Mouse (Mus musculus): Measurements from ENCODE around the gene Hivep3. TPM values are rescaled to one million over a fixed set of nuclear protein-coding genes. Genes with fewer than 3 reads are reported as not detected.

Hivep3 gene
- polyA plus RNA-seq, 1 experiment from 2014 or later = 8.6 TPM

GRCm38 (mm10) chr4:120018426-120018825 lies 284.8 kb downstream of the Hivep3 start:
- Histone ChIP-seq H3K27me3 (ENCODE audit: control insufficient read depth, insufficient read depth, low read length) (no peaks in the 10 kb centered on the region), H3K9ac (replicated peaks; ENCODE audit: low read depth, low read length) (no peak overlapping the region), H3K9me3 (ENCODE audit: control insufficient read depth, low read depth, low read length) (no peaks in the 10 kb centered on the region), H3K4me2 (replicated peaks; ENCODE audit: low read depth, low read length) (no peak overlapping the region), H3K4me1 (ENCODE audit: control insufficient read depth, insufficient read depth, low read length) (no peaks in the 10 kb centered on the region), H3K4me3 (ENCODE audit: low read depth, low read length) (no peak overlapping the region), H3K36me3 (ENCODE audit: control insufficient read depth, insufficient read depth, low read length) (no peaks in the 10 kb centered on the region), H3K27ac (ENCODE audit: low read length) (no peak overlapping the region)
- 79% methylated on average over 5 of the region's 5 CpGs for WGBS
- ATAC-seq (ENCODE audit: insufficient number of reproducible peaks, insufficient read depth, low FRiP score, low read depth) = no peak

GRCm38 (mm10) chr4:120022392-120022791 lies 288.8 kb downstream of the Hivep3 start:
- Histone ChIP-seq H3K36me3 (ENCODE audit: control insufficient read depth, insufficient read depth, low read length) (no peaks in the 10 kb centered on the region), H3K4me3 (ENCODE audit: low read depth, low read length) (no peak overlapping the region), H3K9ac (replicated peaks; ENCODE audit: low read depth, low read length) (no peak overlapping the region), H3K27ac (ENCODE audit: low read length) (no peak overlapping the region), H3K4me1 (ENCODE audit: control insufficient read depth, insufficient read depth, low read length) (no peaks in the 10 kb centered on the region), H3K9me3 (ENCODE audit: control insufficient read depth, low read depth, low read length) (no peaks in the 10 kb centered on the region), H3K4me2 (replicated peaks; ENCODE audit: low read depth, low read length) (no peak overlapping the region), H3K27me3 (ENCODE audit: control insufficient read depth, insufficient read depth, low read length) (no peaks in the 10 kb centered on the region)
- 57% methylated on average over 3 of the region's 3 CpGs for WGBS
- no peak for ATAC-seq (ENCODE audit: insufficient number of reproducible peaks, insufficient read depth, low FRiP score, low read depth)

GRCm38 (mm10) chr4:120023221-120023840 lies 289.7 kb downstream of the Hivep3 start:
- Histone ChIP-seq H3K9me3 (ENCODE audit: control insufficient read depth, low read depth, low read length) (no peaks in the 10 kb centered on the region), H3K4me3 (ENCODE audit: low read depth, low read length) (no peak overlapping the region), H3K4me1 (ENCODE audit: control insufficient read depth, insufficient read depth, low read length) (no peaks in the 10 kb centered on the region), H3K27ac (ENCODE audit: low read length) (no peak overlapping the region), H3K36me3 (ENCODE audit: control insufficient read depth, insufficient read depth, low read length) (no peaks in the 10 kb centered on the region), H3K4me2 (replicated peaks; ENCODE audit: low read depth, low read length) (no peak overlapping the region), H3K27me3 (ENCODE audit: control insufficient read depth, insufficient read depth, low read length) (no peaks in the 10 kb centered on the region), H3K9ac (replicated peaks; ENCODE audit: low read depth, low read length) (no peak overlapping the region)
- 84% methylated on average over 4 of the region's 4 CpGs for WGBS
- ATAC-seq (ENCODE audit: insufficient number of reproducible peaks, insufficient read depth, low FRiP score, low read depth) = no peak

GRCm38 (mm10) chr4:120024071-120024470 lies 290.5 kb downstream of the Hivep3 start:
- Histone ChIP-seq H3K4me3 (ENCODE audit: low read depth, low read length) (no peak overlapping the region), H3K36me3 (ENCODE audit: control insufficient read depth, insufficient read depth, low read length) (no peaks in the 10 kb centered on the region), H3K27ac (ENCODE audit: low read length) (no peak overlapping the region), H3K9me3 (ENCODE audit: control insufficient read depth, low read depth, low read length) (no peaks in the 10 kb centered on the region), H3K9ac (replicated peaks; ENCODE audit: low read depth, low read length) (no peak overlapping the region), H3K4me2 (replicated peaks; ENCODE audit: low read depth, low read length) (no peak overlapping the region), H3K27me3 (ENCODE audit: control insufficient read depth, insufficient read depth, low read length) (no peaks in the 10 kb centered on the region), H3K4me1 (ENCODE audit: control insufficient read depth, insufficient read depth, low read length) (no peaks in the 10 kb centered on the region)
- 48% methylated on average over 10 of the region's 10 CpGs for WGBS
- peak; percentile 53; the same call in 1 of the 2 replicates for ATAC-seq (ENCODE audit: insufficient number of reproducible peaks, insufficient read depth, low FRiP score, low read depth)

- no peaks in the 10 kb centered on the region for H3K4me1 ChIP-seq (ENCODE audit: control insufficient read depth, insufficient read depth, low read length)
- no peaks in the 10 kb centered on the region; the same call in 1 of the 2 replicates for H3K27me3 ChIP-seq (ENCODE audit: control insufficient read depth, insufficient read depth, low read length)
- 80% methylated on average over 1 of the region's 1 CpGs for WGBS
- H3K4me2 ChIP-seq (replicated peaks; ENCODE audit: low read depth, low read length) = no peak overlapping the region
- no peaks in the 10 kb centered on the region for H3K9me3 ChIP-seq (ENCODE audit: control insufficient read depth, low read depth, low read length)
- no peak overlapping the region for H3K9ac ChIP-seq (replicated peaks; ENCODE audit: low read depth, low read length)
- H3K27ac ChIP-seq (ENCODE audit: low read length) = no peak overlapping the region
- H3K4me3 ChIP-seq (ENCODE audit: low read depth, low read length) = no peak overlapping the region
- no peaks in the 10 kb centered on the region for H3K36me3 ChIP-seq (ENCODE audit: control insufficient read depth, insufficient read depth, low read length)
- no peak for ATAC-seq (ENCODE audit: insufficient number of reproducible peaks, insufficient read depth, low FRiP score, low read depth)
Measured at GRCm38 (mm10) chr4:120027671-120028070, 294.1 kb downstream of the Hivep3 start.

GRCm38 (mm10) chr4:120029937-120030336 lies 296.4 kb downstream of the Hivep3 start:
- 77% methylated on average over 1 of the region's 1 CpGs for WGBS
- Histone ChIP-seq H3K36me3 (ENCODE audit: control insufficient read depth, insufficient read depth, low read length) (no peaks in the 10 kb centered on the region), H3K4me1 (ENCODE audit: control insufficient read depth, insufficient read depth, low read length) (no peaks in the 10 kb centered on the region; the same call in 1 of the 2 replicates), H3K4me2 (replicated peaks; ENCODE audit: low read depth, low read length) (no peak overlapping the region), H3K27ac (ENCODE audit: low read length) (no peak overlapping the region), H3K9ac (replicated peaks; ENCODE audit: low read depth, low read length) (no peak overlapping the region), H3K27me3 (ENCODE audit: control insufficient read depth, insufficient read depth, low read length) (peaks cover 15% of the 10 kb centered on the region; the same call in 1 of the 2 replicates), H3K4me3 (ENCODE audit: low read depth, low read length) (no peak overlapping the region), H3K9me3 (ENCODE audit: control insufficient read depth, low read depth, low read length) (no peaks in the 10 kb centered on the region)
- ATAC-seq (ENCODE audit: insufficient number of reproducible peaks, insufficient read depth, low FRiP score, low read depth) = no peak

GRCm38 (mm10) chr4:120032320-120032983 lies 298.9 kb downstream of the Hivep3 start:
- Histone ChIP-seq H3K27ac (ENCODE audit: low read length) (no peak overlapping the region), H3K4me2 (replicated peaks; ENCODE audit: low read depth, low read length) (peak overlapping the region; percentile 96), H3K27me3 (ENCODE audit: control insufficient read depth, insufficient read depth, low read length) (peaks cover 15% of the 10 kb centered on the region; the same call in 1 of the 2 replicates), H3K9me3 (ENCODE audit: control insufficient read depth, low read depth, low read length) (no peaks in the 10 kb centered on the region), H3K4me3 (ENCODE audit: low read depth, low read length) (peak overlapping the region; percentile 53), H3K9ac (replicated peaks; ENCODE audit: low read depth, low read length) (0 out of 2 replicates have a peak overlapping the region, but pooled peaks have one; percentile 4), H3K4me1 (ENCODE audit: control insufficient read depth, insufficient read depth, low read length) (no peaks in the 10 kb centered on the region; the same call in 1 of the 2 replicates), H3K36me3 (ENCODE audit: control insufficient read depth, insufficient read depth, low read length) (no peaks in the 10 kb centered on the region)
- WGBS = under 1% methylated on average over 62 of the region's 70 CpGs
- peak; percentile 80 for ATAC-seq (ENCODE audit: insufficient number of reproducible peaks, insufficient read depth, low FRiP score, low read depth)

GRCm38 (mm10) chr4:120032984-120033355 lies 299.4 kb downstream of the Hivep3 start:
- Histone ChIP-seq H3K27ac (ENCODE audit: low read length) (no peak overlapping the region), H3K4me2 (replicated peaks; ENCODE audit: low read depth, low read length) (peak overlapping the region; percentile 96), H3K9ac (replicated peaks; ENCODE audit: low read depth, low read length) (peak overlapping the region; percentile 4), H3K9me3 (ENCODE audit: control insufficient read depth, low read depth, low read length) (no peaks in the 10 kb centered on the region), H3K27me3 (ENCODE audit: control insufficient read depth, insufficient read depth, low read length) (peaks cover 15% of the 10 kb centered on the region; the same call in 1 of the 2 replicates), H3K4me1 (ENCODE audit: control insufficient read depth, insufficient read depth, low read length) (no peaks in the 10 kb centered on the region; the same call in 1 of the 2 replicates), H3K4me3 (ENCODE audit: low read depth, low read length) (peak overlapping the region; percentile 53), H3K36me3 (ENCODE audit: control insufficient read depth, insufficient read depth, low read length) (no peaks in the 10 kb centered on the region)
- peak; percentile 8; the same call in 1 of the 2 replicates for ATAC-seq (ENCODE audit: insufficient number of reproducible peaks, insufficient read depth, low FRiP score, low read depth)
- under 1% methylated on average over 38 of the region's 38 CpGs for WGBS

All from stomach, embryonic 14.5 days (tissue).